Comparison of ENCODE assay signal across 26 mouse cellular contexts in genomic region chr4:125526425-125526824, GRCm38 (mm10). TPM values are rescaled to one million over a fixed set of nuclear protein-coding genes. Genes with fewer than 3 reads are reported as not detected.
DNase-seq lines count a peak whose midpoint lies in the region; ATAC-seq lines count a peak whose summit lies in the region.
"Had no signal": no experiment of that assay in that cellular context is flagged by ENCODE, and none has a peak within 500 bp of the region (broad histone marks: within the 10 kb centered on the region; RNA-seq: fewer than 3 reads in every experiment).

No protein-coding gene starts in this region.

- no peak overlapping the region for H3K4me3 ChIP-seq in limb, embryonic 11.5 days (ENCODE audit: low read depth, low read length)
- no peak overlapping the region for H3K4me3 ChIP-seq in limb, embryonic 10.5 days
- no peak overlapping the region for H3K4me3 ChIP-seq in limb, embryonic 15.5 days
- H3K4me3 ChIP-seq: embryonic facial prominence, embryonic 13.5 days; embryonic facial prominence, embryonic 15.5 days; erythroblast, embryonic 14.5 days; forebrain, embryonic 10.5 days; forebrain, embryonic 12.5 days had no signal

- no peak overlapping the region for H3K27ac ChIP-seq in limb, embryonic 11.5 days (replicated peaks; ENCODE audit: low read depth, low read length)
- no peak overlapping the region for H3K27ac ChIP-seq in limb, embryonic 10.5 days
- H3K27ac ChIP-seq in limb, embryonic 15.5 days: no peak overlapping the region
- H3K27ac ChIP-seq: embryonic facial prominence, embryonic 13.5 days; embryonic facial prominence, embryonic 15.5 days; forebrain, embryonic 10.5 days; forebrain, embryonic 12.5 days had no signal

- 0 out of 2 replicates have a peak, but pooled peaks cover 2% of the 10 kb centered on the region for H3K4me1 ChIP-seq in limb, embryonic 11.5 days (ENCODE audit: control insufficient read depth, insufficient read depth, low read length)
- peaks cover 13% of the 10 kb centered on the region for H3K4me1 ChIP-seq in limb, embryonic 10.5 days
- 0 out of 2 replicates have a peak, but pooled peaks cover 3% of the 10 kb centered on the region for H3K4me1 ChIP-seq in limb, embryonic 15.5 days

- no peaks in the 10 kb centered on the region for H3K36me3 ChIP-seq in limb, embryonic 11.5 days (ENCODE audit: control insufficient read depth, insufficient read depth, low read length)
- no peaks in the 10 kb centered on the region for H3K36me3 ChIP-seq in limb, embryonic 10.5 days
- no peaks in the 10 kb centered on the region for H3K36me3 ChIP-seq in limb, embryonic 15.5 days
- H3K36me3 ChIP-seq: embryonic facial prominence, embryonic 13.5 days; embryonic facial prominence, embryonic 15.5 days; forebrain, embryonic 10.5 days; forebrain, embryonic 12.5 days; G1E had no signal

- no peaks in the 10 kb centered on the region for H3K9me3 ChIP-seq in limb, embryonic 11.5 days (ENCODE audit: control insufficient read depth, low read length)
- no peaks in the 10 kb centered on the region for H3K9me3 ChIP-seq in limb, embryonic 10.5 days (replicated peaks)
- H3K9me3 ChIP-seq in limb, embryonic 15.5 days: no peaks in the 10 kb centered on the region
- H3K9me3 ChIP-seq: embryonic facial prominence, embryonic 13.5 days; embryonic facial prominence, embryonic 15.5 days; forebrain, embryonic 10.5 days; forebrain, embryonic 12.5 days had no signal

- 22% methylated on average over 5 of the region's 5 CpGs for WGBS in limb, embryonic 11.5 days
- WGBS in limb, embryonic 10.5 days: 39% methylated on average over 5 of the region's 5 CpGs
- 17% methylated on average over 5 of the region's 5 CpGs for WGBS in limb, embryonic 15.5 days

- peak; percentile 23 for DNase-seq in limb, embryonic 11.5 days (ENCODE audit: low spot score)
- DNase-seq in limb, embryonic 10.5 days (ENCODE audit: low spot score): no peak
- DNase-seq in retina, embryonic 14.5 days (ENCODE audit: low spot score): peak; percentile 23
- DNase-seq in retina, postnatal 1 day: no peak
- DNase-seq in embryo, embryonic 9.5 days (ENCODE audit: extremely low spot score): no peak
- DNase-seq: adrenal gland, adult 8-10 months; adrenal gland, postnatal 14 days; adrenal gland, postnatal 36 days; B cell, adult 2 months; cerebellum, adult 11-12 months; cerebellum, adult 2 months; cerebellum, adult 9-10 months; cerebellum, postnatal 10 days; cerebellum, postnatal 25 days had no signal

- no peak overlapping the region for H3K9ac ChIP-seq in limb, embryonic 11.5 days (ENCODE audit: low read length)
- H3K9ac ChIP-seq in limb, embryonic 15.5 days: no peak overlapping the region
- H3K9ac ChIP-seq: embryonic facial prominence, embryonic 13.5 days; embryonic facial prominence, embryonic 15.5 days; forebrain, embryonic 12.5 days had no signal

- no peak for ATAC-seq in limb, embryonic 11.5 days (ENCODE audit: insufficient number of reproducible peaks, low FRiP score, low TSS enrichment, low read depth)
- ATAC-seq in limb, embryonic 15.5 days (ENCODE audit: insufficient number of reproducible peaks, low FRiP score, low TSS enrichment, low read depth): peak; percentile 52; the same call in 1 of the 2 replicates
- ATAC-seq: activated CD4-positive, CD25-positive, alpha-beta regulatory T cell, adult 4 months; CD4-positive, CD25-positive, alpha-beta regulatory T cell, adult 4 months; forebrain, embryonic 14.5 days; forebrain, embryonic 16.5 days; Patski had no signal

- H3K27me3 ChIP-seq in limb, embryonic 11.5 days (ENCODE audit: control insufficient read depth, insufficient read depth, low read length): 0 out of 2 replicates have a peak, but pooled peaks cover 2% of the 10 kb centered on the region
- H3K27me3 ChIP-seq in limb, embryonic 10.5 days (ENCODE audit: low read depth, poor library complexity, severe bottlenecking): peaks cover 47% of the 10 kb centered on the region
- H3K27me3 ChIP-seq in limb, embryonic 15.5 days: peaks cover 5% of the 10 kb centered on the region; the same call in 1 of the 2 replicates
- H3K27me3 ChIP-seq: embryonic facial prominence, embryonic 13.5 days; embryonic facial prominence, embryonic 15.5 days had no signal

- H3K4me2 ChIP-seq in limb, embryonic 11.5 days (ENCODE audit: low read depth, severe bottlenecking): no peak overlapping the region
- no peak overlapping the region for H3K4me2 ChIP-seq in limb, embryonic 15.5 days
- H3K4me2 ChIP-seq: embryonic facial prominence, embryonic 13.5 days; embryonic facial prominence, embryonic 15.5 days; forebrain, embryonic 12.5 days had no signal

RNA-seq across cellular contexts. Expression of gene Grik3, which starts 35.9 kb away (rescaled TPM):
- polyA plus RNA-seq in limb, embryonic 11.5 days (2014; fragmentation: Nextera tagmentation; extraction: Ambion mirVana): not detected in 2 replicates
- 0.01 TPM in 1 of 2 replicates, not detected in the other for polyA plus RNA-seq in limb, embryonic 10.5 days (2016; fragmentation: Nextera tagmentation; extraction: Ambion mirVana)
- 0.19 and 0.38 TPM in 2 replicates for polyA plus RNA-seq in limb, embryonic 15.5 days (2015; fragmentation: Nextera tagmentation; extraction: Ambion mirVana)
- polyA plus RNA-seq: activated CD4-positive, CD25-positive, alpha-beta regulatory T cell, adult 4 months; CD4-positive, CD25-positive, alpha-beta regulatory T cell, adult 4 months; erythroblast, embryonic 14.5 days; G1E; Patski had no signal

Comparison
In these comparisons a context has a peak if more than half of its experiments do, and no peak if none do; other contexts are left out.
1. DNase-seq: peak in limb, embryonic 11.5 days (single experiment) and retina, embryonic 14.5 days (single experiment); none in limb, embryonic 10.5 days (single experiment), retina, postnatal 1 day (single experiment) and embryo, embryonic 9.5 days (single experiment).